Mouse (Mus musculus) T-cell, adult 2 months (primary cell): Measurements from ENCODE around the gene Nkg7.

Experiments used
- DNase-seq: peaks from one replicate; pipeline ENCODE4 v3.0.0; 2022; ENCODE audit warnings: low spot score

The Nkg7 gene

GRCm38 (mm10) chr7:43447801-43448200 is 10.9 kb downstream of the Nkg7 start:
- DNase-seq, result no peak

DNA sequence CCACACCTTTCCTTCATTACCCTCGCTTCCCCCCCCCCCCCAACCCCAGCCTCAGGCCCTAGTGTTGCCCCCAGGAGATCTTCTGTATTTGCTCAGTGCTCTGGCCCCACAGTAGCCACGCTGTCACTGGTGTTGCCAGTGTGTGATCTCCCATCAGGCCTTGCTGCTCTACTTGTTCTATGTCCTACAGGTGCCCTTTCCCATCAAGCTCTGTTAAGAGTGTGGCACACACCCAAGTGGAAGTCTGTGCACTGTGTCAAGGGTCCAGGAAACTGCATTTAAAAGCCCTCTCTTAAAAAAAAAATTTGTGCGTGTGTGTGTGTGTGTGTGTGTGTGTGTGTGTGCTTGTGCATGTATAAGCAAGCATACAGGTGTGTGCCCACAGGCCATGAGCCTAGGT is 11.4 kb downstream of the Nkg7 start:
- DNase-seq, result no peak

DNA sequence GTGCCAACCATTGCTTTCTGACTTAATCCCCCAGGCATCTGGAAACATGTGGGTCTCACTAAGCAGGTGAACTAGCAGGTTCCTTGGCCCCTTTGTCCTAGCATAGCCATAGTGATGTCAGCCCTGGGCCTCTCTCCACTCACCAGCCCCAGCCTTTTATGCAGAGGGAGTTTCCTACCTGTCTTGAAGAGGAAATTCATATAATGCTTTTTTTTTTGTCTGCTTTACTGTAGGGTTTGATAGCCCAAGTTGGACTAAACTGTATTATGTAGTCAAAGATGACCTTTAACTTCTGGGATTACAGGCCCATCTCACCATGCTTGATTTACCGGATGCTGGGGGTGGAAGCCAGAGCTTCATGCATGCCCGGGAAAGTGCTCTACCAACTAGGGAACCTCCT is 12.9 kb downstream of the Nkg7 start:
- no peak for DNase-seq

- no peak for DNase-seq
Measured at GRCm38 (mm10) chr7:43451726-43452125, 14.9 kb downstream of the Nkg7 start.

DNA sequence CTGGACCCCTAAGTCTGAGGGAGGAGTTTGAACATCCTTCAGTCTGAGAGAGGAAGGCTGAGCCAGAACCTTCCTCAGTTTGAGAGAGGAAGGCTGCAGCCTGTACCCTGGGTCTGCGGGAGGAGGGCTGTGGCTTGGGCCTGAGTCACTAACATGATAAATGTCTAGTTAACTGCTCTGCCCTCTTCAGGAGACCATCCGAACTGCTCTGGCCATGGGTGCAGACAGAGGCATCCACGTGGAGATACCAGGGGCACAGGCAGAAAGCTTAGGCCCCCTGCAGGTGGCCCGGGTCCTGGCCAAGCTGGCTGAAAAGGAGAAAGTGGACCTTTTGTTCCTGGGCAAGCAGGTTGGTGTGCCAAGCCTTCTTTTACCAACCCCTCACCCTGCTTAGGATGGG is 15.7 kb downstream of the Nkg7 start:
- DNase-seq, result peak; percentile 52

GRCm38 (mm10) chr7:43453599-43454355 is 16.9 kb downstream of the Nkg7 start:
- DNase-seq, result no peak

- DNase-seq, result no peak
Measured at GRCm38 (mm10) chr7:43454371-43454770, 17.5 kb downstream of the Nkg7 start.

DNA sequence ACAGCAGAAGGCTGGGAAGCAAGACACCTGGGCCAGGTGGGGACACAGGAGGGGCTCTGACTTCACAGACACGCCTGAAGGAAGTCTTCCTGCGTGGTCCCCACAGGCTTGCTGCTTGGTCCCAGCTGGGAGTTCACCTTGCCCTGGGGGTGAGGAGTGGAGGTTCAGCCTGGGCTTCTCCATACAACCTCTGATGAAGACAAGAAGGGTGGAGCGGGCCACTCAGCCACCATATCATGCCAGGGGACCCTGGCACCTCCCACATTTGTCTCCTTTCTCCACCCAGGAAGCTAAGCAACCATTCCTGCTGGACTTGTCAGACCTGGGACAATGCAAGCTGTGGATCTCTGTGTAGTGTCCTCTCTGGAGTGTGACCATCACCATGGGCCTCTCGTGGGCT is 26.0 kb downstream of the Nkg7 start, which contains the start of gene Vsig10l:
TSS of gene Vsig10l (plus strand) at position 301 of the 400 bp plus-strand sequence.
- no peak for DNase-seq

DNA sequence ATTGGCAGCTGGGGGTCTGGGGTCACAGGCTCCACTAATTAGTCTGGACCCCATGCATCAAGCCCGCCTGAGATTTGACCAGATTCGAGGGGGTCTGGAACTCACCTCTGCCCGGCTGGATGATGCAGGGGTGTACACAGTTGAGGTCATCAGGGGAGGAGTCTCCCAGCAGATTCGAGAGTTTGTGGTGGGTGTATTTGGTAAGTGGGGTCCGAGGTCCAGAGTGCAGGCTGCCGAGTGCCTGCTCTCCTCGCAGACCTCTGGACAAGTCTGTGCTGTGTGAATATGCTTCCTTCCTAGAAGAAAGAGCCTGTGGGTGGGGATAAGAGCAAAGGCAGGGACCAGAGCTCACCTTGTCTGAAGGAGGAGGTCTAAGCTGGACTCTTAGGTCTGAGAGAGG is 27.1 kb downstream of the Nkg7 start:
- DNase-seq, result no peak

DNA sequence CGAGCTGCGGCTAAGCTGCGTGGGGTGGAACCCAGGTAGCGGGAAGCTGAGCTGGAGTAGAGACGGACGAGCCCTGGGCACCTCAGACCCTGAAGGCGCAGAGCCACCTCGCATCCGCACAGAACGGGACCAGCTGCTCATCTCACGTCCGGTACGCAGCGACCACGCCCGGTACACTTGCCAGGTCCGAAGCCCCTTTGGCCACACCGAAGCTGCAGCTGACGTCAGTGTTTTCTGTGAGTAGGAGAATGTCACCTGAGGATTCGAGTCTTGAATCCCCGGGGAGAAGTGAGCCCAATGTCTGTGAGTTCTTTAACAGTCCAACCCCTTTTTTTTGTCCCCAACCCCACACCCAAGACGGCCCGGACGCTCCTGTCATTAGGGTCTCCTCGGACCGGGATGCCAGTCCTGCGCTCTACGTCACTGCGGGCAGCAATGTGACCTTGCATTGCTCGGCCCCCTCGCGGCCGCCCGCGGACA is 28.0 kb downstream of the Nkg7 start:
- peak; percentile 12 for DNase-seq

DNA sequence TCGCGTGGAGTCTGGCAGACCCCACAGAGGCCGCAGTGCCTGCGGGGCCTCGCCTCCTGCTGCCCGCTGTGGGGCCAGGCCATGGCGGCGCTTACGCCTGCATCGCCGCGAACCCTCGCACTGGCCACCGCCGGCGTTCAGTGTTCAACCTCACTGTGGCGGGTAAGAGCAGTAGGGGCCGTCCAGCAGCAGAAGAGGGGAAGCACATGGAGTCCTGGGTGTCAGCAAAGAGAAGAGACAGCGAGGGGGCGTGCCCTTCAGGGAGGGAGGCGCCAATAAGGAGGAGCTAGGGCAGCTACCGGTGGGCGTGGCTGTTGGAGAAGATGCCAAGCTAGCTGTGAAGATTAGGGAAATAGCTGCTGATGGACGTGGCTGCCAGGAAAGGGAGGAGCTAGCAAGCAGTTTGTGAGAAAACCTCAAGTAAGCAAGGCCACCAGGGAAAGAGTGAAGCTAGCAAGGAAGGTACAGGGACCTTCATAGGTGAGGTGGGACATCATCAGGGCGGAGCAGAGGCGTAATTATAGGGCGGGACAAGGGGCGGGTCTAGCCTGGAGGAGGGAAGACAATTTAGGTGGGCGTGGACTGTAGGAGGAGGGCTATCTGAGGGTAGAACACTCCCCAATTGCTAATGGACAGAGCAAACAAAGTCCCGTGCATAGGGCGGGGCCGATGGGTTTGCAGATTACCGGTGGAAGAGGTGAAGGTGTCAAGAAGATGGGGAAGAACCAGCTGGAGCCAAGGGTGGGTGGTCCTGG is 28.6 kb downstream of the Nkg7 start:
- DNase-seq, result peak; percentile 88

- peak; percentile 83 for DNase-seq
Measured at GRCm38 (mm10) chr7:43466099-43466694, 29.3 kb downstream of the Nkg7 start.

DNA sequence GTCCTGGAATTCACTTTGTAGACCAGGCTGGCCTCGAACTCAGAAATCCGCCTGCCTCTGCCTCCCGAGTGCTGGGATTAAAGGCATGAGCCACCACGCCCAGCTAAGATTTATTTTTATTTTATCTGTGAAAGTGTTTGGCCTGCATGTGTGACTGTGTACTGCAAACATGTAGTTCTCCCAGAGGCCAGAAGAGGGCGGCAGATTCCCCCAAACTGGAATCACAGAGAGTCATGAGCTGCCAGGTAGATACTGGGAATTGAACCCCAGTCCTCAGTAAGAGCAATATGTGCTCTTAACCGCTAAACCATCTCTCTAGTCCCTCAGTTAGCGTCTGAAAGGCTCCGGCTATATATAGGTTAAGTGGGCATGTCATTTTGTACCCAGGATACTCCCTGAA is 33.5 kb downstream of the Nkg7 start:
- peak; percentile 36 for DNase-seq

DNA sequence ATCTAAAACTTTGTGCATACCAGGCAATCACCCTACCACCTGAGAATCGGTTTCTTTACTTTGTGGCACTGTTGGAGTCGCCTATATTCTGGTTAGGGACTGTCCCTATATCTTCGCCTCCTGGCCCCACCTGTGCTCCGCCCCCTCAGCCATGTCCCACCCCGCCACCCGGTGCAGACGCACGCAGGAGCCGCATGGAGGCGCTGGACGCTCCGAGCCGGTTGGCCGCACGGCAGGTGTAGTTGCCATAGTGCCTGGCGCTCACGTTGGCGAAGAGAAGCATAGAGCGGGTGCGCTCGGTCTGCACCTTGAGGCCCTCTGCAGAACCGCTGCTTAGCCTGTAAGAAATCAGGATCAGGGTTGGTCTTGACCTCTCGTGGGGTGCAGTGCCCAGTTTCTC is 38.8 kb downstream of the Nkg7 start:
- DNase-seq, result peak; percentile 57

DNA sequence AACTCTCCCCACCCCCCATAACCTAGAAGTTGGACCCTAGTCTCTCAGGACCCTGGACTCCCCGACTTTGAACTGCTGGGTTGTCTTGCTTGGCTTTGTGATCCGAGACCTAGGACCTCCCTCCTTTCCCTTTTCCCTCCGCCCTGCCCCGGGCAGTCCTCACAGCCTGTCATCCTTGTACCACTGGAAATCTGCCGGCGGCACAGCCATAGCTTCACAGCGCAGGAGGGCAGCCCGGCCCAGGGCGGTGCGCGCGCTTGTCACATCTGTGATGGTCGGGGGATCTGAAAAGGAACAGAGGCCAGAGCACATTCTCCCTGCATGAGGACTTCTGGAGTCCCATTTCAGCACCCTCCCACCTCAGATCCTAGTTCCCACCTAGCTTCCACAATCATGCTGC is 39.5 kb downstream of the Nkg7 start:
- DNase-seq, result no peak

GRCm38 (mm10) chr7:43481191-43481590 is 44.3 kb downstream of the Nkg7 start:
- no peak for DNase-seq

DNA sequence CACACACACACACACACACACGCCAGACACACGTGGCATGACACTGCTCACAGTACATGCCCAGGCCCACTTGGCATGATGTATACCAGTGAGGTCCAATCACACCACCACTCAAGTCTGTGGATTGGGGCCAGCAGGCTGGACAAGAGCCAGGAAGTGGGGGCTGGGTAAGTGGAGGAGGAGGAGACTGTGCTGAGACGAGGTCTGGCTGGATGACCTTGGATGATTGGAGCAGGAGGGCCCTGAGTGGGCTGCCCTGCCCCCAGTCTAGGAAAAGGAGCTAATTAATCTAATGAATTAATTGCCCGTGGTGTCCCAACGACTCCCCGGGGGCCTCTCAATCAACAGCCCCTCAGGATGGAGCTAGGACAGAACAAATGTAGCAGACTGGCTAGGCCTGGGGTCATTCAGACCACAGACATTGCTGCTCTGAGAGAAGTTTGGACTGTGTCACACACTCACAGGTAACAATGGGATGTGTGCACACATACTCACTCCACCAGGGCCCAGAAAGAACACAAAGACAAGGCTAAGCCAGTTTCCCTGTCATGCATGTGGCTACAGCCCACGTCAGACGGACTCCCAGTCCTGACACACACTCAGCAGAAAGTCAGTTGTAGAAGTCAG is 45.3 kb downstream of the Nkg7 start:
- no peak for DNase-seq

- DNase-seq, result no peak
Measured at GRCm38 (mm10) chr7:43483236-43483635, 46.4 kb downstream of the Nkg7 start.
